Mouse (Mus musculus): ENCODE results near the gene Osmr. TPM values are rescaled to one million over a fixed set of nuclear protein-coding genes. Genes with fewer than 3 reads are reported as not detected.

Gene Osmr
- polyA plus RNA-seq, 1 experiment from 2014 or later, result 0.36 TPM

Other genes starting within 250 kb of the Osmr start
- gene Rictor, start 166.6 kb downstream of the Osmr start, polyA plus RNA-seq (2016; fragmentation: Nextera tagmentation; extraction: Ambion mirVana), result 35.4 and 35.8 TPM in 2 replicates
- gene Lifr, start 215.6 kb upstream of the Osmr start, polyA plus RNA-seq (2016; fragmentation: Nextera tagmentation; extraction: Ambion mirVana), result 10.0 and 11.0 TPM in 2 replicates